Comparison of ENCODE assay signal across 11 mouse cellular contexts in genomic region chr14:67149961-67150471, GRCm38 (mm10).
DNase-seq lines count a peak whose midpoint lies in the region; ATAC-seq and TF ChIP-seq lines count a peak whose summit lies in the region.
"Had no signal": no experiment of that assay in that cellular context is flagged by ENCODE, and none has a peak within 500 bp of the region (broad histone marks: within the 10 kb centered on the region; RNA-seq: fewer than 3 reads in every experiment).

No protein-coding gene starts in this region.

- no peaks in the 10 kb centered on the region for H3K27me3 ChIP-seq in forebrain, postnatal 0 days (ENCODE audit: insufficient read depth, low read length)
- no peaks in the 10 kb centered on the region for H3K27me3 ChIP-seq in forebrain, embryonic 13.5 days
- no peaks in the 10 kb centered on the region for H3K27me3 ChIP-seq in liver, embryonic 12.5 days (replicated peaks)
- no peaks in the 10 kb centered on the region for H3K27me3 ChIP-seq in forebrain, embryonic 15.5 days
- H3K27me3 ChIP-seq: lung, embryonic 15.5 days; neural tube, embryonic 13.5 days had no signal

- no peaks in the 10 kb centered on the region for H3K4me1 ChIP-seq in forebrain, postnatal 0 days (ENCODE audit: insufficient read depth)
- peaks cover 19% of the 10 kb centered on the region for H3K4me1 ChIP-seq in forebrain, embryonic 13.5 days
- H3K4me1 ChIP-seq in liver, embryonic 12.5 days, result no peaks in the 10 kb centered on the region
- peaks cover 10% of the 10 kb centered on the region for H3K4me1 ChIP-seq in forebrain, embryonic 15.5 days
- H3K4me1 ChIP-seq: neural tube, embryonic 13.5 days had no signal

- WGBS in forebrain, postnatal 0 days, result 50% methylated on average over 7 of the region's 7 CpGs
- WGBS in forebrain, embryonic 13.5 days, result 47% methylated on average over 7 of the region's 7 CpGs
- 36% methylated on average over 7 of the region's 7 CpGs for WGBS in liver, embryonic 12.5 days (ENCODE audit: insufficient replicate concordance)
- whole genome bisulfite sequencing in forebrain, embryonic 15.5 days, result 48% methylated on average over 7 of the region's 7 CpGs

- no peaks in the 10 kb centered on the region for H3K9me3 ChIP-seq in forebrain, postnatal 0 days (ENCODE audit: low read length)
- H3K9me3 ChIP-seq in forebrain, embryonic 13.5 days (replicated peaks), result no peaks in the 10 kb centered on the region
- no peaks in the 10 kb centered on the region for H3K9me3 ChIP-seq in liver, embryonic 12.5 days (replicated peaks)
- H3K9me3 ChIP-seq in forebrain, embryonic 15.5 days, result no peaks in the 10 kb centered on the region
- H3K9me3 ChIP-seq: lung, embryonic 15.5 days; neural tube, embryonic 13.5 days had no signal

- DNase-seq in forebrain, postnatal 0 days, result no peak
- peak; percentile 16 for DNase-seq in liver
- DNase-seq in ZHBTc4 (ENCODE audit: low read depth, low spot score), result peak; percentile 9
- DNase-seq in retina, embryonic 14.5 days (ENCODE audit: low spot score), result peak; percentile 17
- DNase-seq in layer of hippocampus, postnatal 10 days (ENCODE audit: low spot score in 2 of 2), result no peak
- DNase-seq: heart, adult 18-20 months had no signal

- H3K4me2 ChIP-seq in forebrain, postnatal 0 days (ENCODE audit: low read depth), result no peak overlapping the region
- no peak overlapping the region for H3K4me2 ChIP-seq in forebrain, embryonic 13.5 days
- H3K4me2 ChIP-seq in liver, embryonic 12.5 days, result no peak overlapping the region
- H3K4me2 ChIP-seq in forebrain, embryonic 15.5 days (replicated peaks), result no peak overlapping the region
- H3K4me2 ChIP-seq: lung, embryonic 15.5 days; neural tube, embryonic 13.5 days had no signal

- H3K9ac ChIP-seq in forebrain, postnatal 0 days, result no peak overlapping the region
- H3K9ac ChIP-seq in forebrain, embryonic 13.5 days, result no peak overlapping the region
- no peak overlapping the region for H3K9ac ChIP-seq in liver, embryonic 12.5 days
- H3K9ac ChIP-seq in forebrain, embryonic 15.5 days (replicated peaks), result no peak overlapping the region
- H3K9ac ChIP-seq: lung, embryonic 15.5 days; neural tube, embryonic 13.5 days had no signal

- no peak overlapping the region for H3K4me3 ChIP-seq in forebrain, postnatal 0 days (ENCODE audit: low read depth, low read length)
- no peak overlapping the region for H3K4me3 ChIP-seq in forebrain, embryonic 13.5 days
- H3K4me3 ChIP-seq in liver, embryonic 12.5 days, result no peak overlapping the region
- no peak overlapping the region for H3K4me3 ChIP-seq in forebrain, embryonic 15.5 days
- H3K4me3 ChIP-seq: lung, embryonic 15.5 days; neural tube, embryonic 13.5 days had no signal

- H3K27ac ChIP-seq in forebrain, postnatal 0 days (ENCODE audit: low read depth, low read length), result no peak overlapping the region
- no peak overlapping the region for H3K27ac ChIP-seq in forebrain, embryonic 13.5 days
- no peak overlapping the region for H3K27ac ChIP-seq in liver, embryonic 12.5 days
- H3K27ac ChIP-seq in forebrain, embryonic 15.5 days (replicated peaks), result no peak overlapping the region
- H3K27ac ChIP-seq: neural tube, embryonic 13.5 days had no signal

- peak; percentile 38; the same call in 1 of the 2 replicates for TF ChIP-seq CTCF in forebrain, postnatal 0 days (IDR thresholded peaks at IDR 0.05; ENCODE audit: low read depth)

- H3K36me3 ChIP-seq in forebrain, postnatal 0 days (ENCODE audit: insufficient read depth), result no peaks in the 10 kb centered on the region
- no peaks in the 10 kb centered on the region for H3K36me3 ChIP-seq in forebrain, embryonic 13.5 days (ENCODE audit: poor library complexity, severe bottlenecking)
- H3K36me3 ChIP-seq in liver, embryonic 12.5 days, result no peaks in the 10 kb centered on the region
- H3K36me3 ChIP-seq in forebrain, embryonic 15.5 days, result no peaks in the 10 kb centered on the region
- H3K36me3 ChIP-seq: lung, embryonic 15.5 days; neural tube, embryonic 13.5 days had no signal

- ATAC-seq in forebrain, postnatal 0 days, result no peak
- no peak for ATAC-seq in forebrain, embryonic 13.5 days
- ATAC-seq in liver, embryonic 12.5 days, result no peak
- ATAC-seq in forebrain, embryonic 15.5 days (replicated peaks), result no peak

Comparison
In these comparisons a context has a peak if more than half of its experiments do, and no peak if none do; other contexts are left out.
1. DNase-seq: peak in liver (single experiment), ZHBTc4 (single experiment) and retina, embryonic 14.5 days (single experiment); none in forebrain, postnatal 0 days (single experiment) and layer of hippocampus, postnatal 10 days (0 of 2).